Mouse (Mus musculus) lung, embryonic 16.5 days (tissue): ENCODE results near the gene Slc25a30. TPM values are rescaled to one million over a fixed set of nuclear protein-coding genes. Genes with fewer than 3 reads are reported as not detected.

Experiments used
- ATAC-seq: fragments of 200-750 bp; cut with Nextera tagmentation; 2 replicates; pipeline ENCODE4 v1.8.0; 2017; ENCODE audit warnings: low read depth, mild to moderate bottlenecking, moderate library complexity
- H3K27ac ChIP-seq: fragments of 300-500 bp; sonication (generic); 2 replicates; pipeline ENCODE4 v1.5.1; 2014; ENCODE audit warnings: mild to moderate bottlenecking, control low read depth, low read length
- H3K27me3 ChIP-seq: fragments of 300-500 bp; sonication (generic); 2 replicates; pipeline ENCODE4 v1.6.1; 2014; ENCODE audit warnings: low read depth, low read length, mixed read lengths; ENCODE audit not compliant: control insufficient read depth, insufficient read depth
- H3K36me3 ChIP-seq: fragments of 300-500 bp; sonication (generic); 2 replicates; pipeline ENCODE4 v1.6.1; 2014; ENCODE audit warnings: low read length; ENCODE audit not compliant: control insufficient read depth, insufficient read depth
- H3K4me1 ChIP-seq: fragments of 300-500 bp; sonication (generic); replicated peaks from 2 replicates; pipeline ENCODE4 v1.6.1; 2014; ENCODE audit warnings: low read length, mixed read lengths; ENCODE audit not compliant: control insufficient read depth, insufficient read depth
- H3K4me2 ChIP-seq: fragments of 300-500 bp; sonication (generic); 2 replicates; pipeline ENCODE4 v1.6.1; 2014; ENCODE audit warnings: low read depth, low read length, control low read depth
- H3K4me3 ChIP-seq: fragments of 300-500 bp; sonication (generic); 2 replicates; pipeline ENCODE4 v1.5.1; 2014; ENCODE audit warnings: mild to moderate bottlenecking, low read length, control low read depth
- H3K9ac ChIP-seq: fragments of 300-500 bp; sonication (generic); 2 replicates; pipeline ENCODE4 v1.6.1; 2014; ENCODE audit warnings: low read length, control low read depth
- H3K9me3 ChIP-seq: fragments of 300-500 bp; sonication (generic); 2 replicates; pipeline ENCODE4 v1.6.1; 2016; ENCODE audit warnings: low read length; ENCODE audit not compliant: control insufficient read depth
- WGBS: fragments of 180-500 bp; shearing (Covaris S2); extraction: QIAGEN DNeasy Blood & Tissue Kit; methylation state at CpG from one replicate; pipeline ENCODE4 v1.1.7; 2014; 5-methylcytosine and 5-hydroxymethylcytosine counted together
- polyA plus RNA-seq: library from polyadenylated mRNA; unstranded; fragments of >200 nt; fragmentation: Nextera tagmentation; extraction: Ambion mirVana; gene quantifications from 2 replicates; pipeline ENCODE4 v1.2.1, GENCODE M21; 2015

The Slc25a30 gene
- polyA plus RNA-seq, 1 experiment from 2014 or later = 3.3 TPM

GRCm38 (mm10) chr14:75758401-75758800, 28.4 kb downstream of the Slc25a30 start:
- ATAC-seq = no peak
- H3K4me2 ChIP-seq = no peak overlapping the region
- no peak overlapping the region for H3K4me3 ChIP-seq
- no peaks in the 10 kb centered on the region for H3K9me3 ChIP-seq
- H3K27ac ChIP-seq = no peak overlapping the region
- no peak overlapping the region for H3K9ac ChIP-seq
- H3K27me3 ChIP-seq = no peaks in the 10 kb centered on the region
- peaks cover 1% of the 10 kb centered on the region for H3K4me1 ChIP-seq
- no peaks in the 10 kb centered on the region for H3K36me3 ChIP-seq
- 69% methylated on average over 7 of the region's 7 CpGs for WGBS

GRCm38 (mm10) chr14:75757821-75758220, 29.0 kb downstream of the Slc25a30 start:
- Histone ChIP-seq H3K36me3 (no peaks in the 10 kb centered on the region), H3K9ac (no peak overlapping the region), H3K4me1 (peaks cover 7% of the 10 kb centered on the region), H3K27me3 (no peaks in the 10 kb centered on the region), H3K9me3 (no peaks in the 10 kb centered on the region), H3K4me3 (no peak overlapping the region), H3K27ac (no peak overlapping the region), H3K4me2 (no peak overlapping the region)
- 70% methylated on average over 2 of the region's 2 CpGs for WGBS
- no peak for ATAC-seq

- ATAC-seq = no peak
Observed at GRCm38 (mm10) chr14:75756971-75757370, 29.9 kb downstream of the Slc25a30 start.

GRCm38 (mm10) chr14:75753991-75754817, 32.6 kb downstream of the Slc25a30 start, which contains the start of gene Cog3:
Cog3 (minus strand) TSS chr14:75754517.
- no peaks in the 10 kb centered on the region for H3K27me3 ChIP-seq
- peak within 1 kb of the TSS; percentile 90 for H3K27ac ChIP-seq
- no peaks in the 10 kb centered on the region for H3K36me3 ChIP-seq
- peak within 1 kb of the TSS; percentile 86 for H3K4me3 ChIP-seq
- WGBS = under 1% methylated on average over 70 of the region's 78 CpGs
- peak within 1 kb of the TSS; percentile 67 for H3K4me2 ChIP-seq
- peak within 1 kb of the TSS; percentile 92 for H3K9ac ChIP-seq
- peaks cover 11% of the 10 kb centered on the region for H3K4me1 ChIP-seq
- H3K9me3 ChIP-seq = no peaks in the 10 kb centered on the region
- peak; percentile 99 for ATAC-seq

More at GRCm38 (mm10) chr14:75756971-75757370, 29.9 kb downstream of the Slc25a30 start:
- Histone ChIP-seq H3K4me1 (peaks cover 11% of the 10 kb centered on the region), H3K27me3 (no peaks in the 10 kb centered on the region), H3K9ac (no peak overlapping the region), H3K4me2 (no peak overlapping the region), H3K4me3 (no peak overlapping the region), H3K9me3 (no peaks in the 10 kb centered on the region), H3K27ac (no peak overlapping the region), H3K36me3 (no peaks in the 10 kb centered on the region)
- 79% methylated on average over 6 of the region's 6 CpGs for WGBS

GRCm38 (mm10) chr14:75753206-75753605, 33.6 kb downstream of the Slc25a30 start:
- 37% methylated on average over 8 of the region's 8 CpGs for WGBS
- H3K4me2 ChIP-seq = peak overlapping the region; percentile 67
- H3K9me3 ChIP-seq = no peaks in the 10 kb centered on the region
- no peaks in the 10 kb centered on the region for H3K36me3 ChIP-seq
- H3K4me1 ChIP-seq = peaks cover 11% of the 10 kb centered on the region
- peak overlapping the region; percentile 92 for H3K9ac ChIP-seq
- H3K4me3 ChIP-seq = peak overlapping the region; percentile 86
- H3K27ac ChIP-seq = no peak overlapping the region
- ATAC-seq = no peak
- H3K27me3 ChIP-seq = no peaks in the 10 kb centered on the region

- no peaks in the 10 kb centered on the region for H3K27me3 ChIP-seq
- peaks cover 2% of the 10 kb centered on the region; the same call in 1 of the 2 replicates for H3K36me3 ChIP-seq
- no peak overlapping the region for H3K9ac ChIP-seq
- H3K27ac ChIP-seq = no peak overlapping the region
- WGBS = 80% methylated on average over 4 of the region's 4 CpGs
- peaks cover 11% of the 10 kb centered on the region for H3K4me1 ChIP-seq
- no peaks in the 10 kb centered on the region for H3K9me3 ChIP-seq
- H3K4me2 ChIP-seq = no peak overlapping the region
- no peak for ATAC-seq
- H3K4me3 ChIP-seq = no peak overlapping the region
Observed at GRCm38 (mm10) chr14:75751040-75751439, 35.8 kb downstream of the Slc25a30 start.

- Histone ChIP-seq H3K4me3 (no peak overlapping the region), H3K27me3 (no peaks in the 10 kb centered on the region), H3K4me2 (no peak overlapping the region), H3K27ac (no peak overlapping the region), H3K9ac (no peak overlapping the region), H3K4me1 (peaks cover 11% of the 10 kb centered on the region), H3K36me3 (peaks cover 8% of the 10 kb centered on the region; the same call in 1 of the 2 replicates), H3K9me3 (no peaks in the 10 kb centered on the region)
- ATAC-seq = no peak
- 91% methylated on average over 4 of the region's 4 CpGs for WGBS
Observed at GRCm38 (mm10) chr14:75749123-75749522, 37.7 kb downstream of the Slc25a30 start.

GRCm38 (mm10) chr14:75747960-75748359, 38.9 kb downstream of the Slc25a30 start:
- no peak overlapping the region for H3K9ac ChIP-seq
- no peak overlapping the region for H3K4me2 ChIP-seq
- no peaks in the 10 kb centered on the region for H3K27me3 ChIP-seq
- ATAC-seq = no peak
- no peak overlapping the region for H3K27ac ChIP-seq
- peaks cover 5% of the 10 kb centered on the region for H3K4me1 ChIP-seq
- WGBS = 96% methylated on average over 2 of the region's 2 CpGs
- peaks cover 10% of the 10 kb centered on the region; the same call in 1 of the 2 replicates for H3K36me3 ChIP-seq
- no peaks in the 10 kb centered on the region for H3K9me3 ChIP-seq
- no peak overlapping the region for H3K4me3 ChIP-seq

- Histone ChIP-seq H3K27ac (no peak overlapping the region), H3K4me1 (no peaks in the 10 kb centered on the region), H3K4me3 (no peak overlapping the region), H3K36me3 (peaks cover 33% of the 10 kb centered on the region), H3K27me3 (no peaks in the 10 kb centered on the region), H3K9ac (no peak overlapping the region), H3K9me3 (no peaks in the 10 kb centered on the region), H3K4me2 (no peak overlapping the region)
- WGBS = 85% methylated on average over 3 of the region's 3 CpGs
- no peak for ATAC-seq
Observed at GRCm38 (mm10) chr14:75741904-75742303, 44.9 kb downstream of the Slc25a30 start.
